Comparison of ENCODE assay signal across 10 mouse cellular contexts in the genomic region with DNA sequence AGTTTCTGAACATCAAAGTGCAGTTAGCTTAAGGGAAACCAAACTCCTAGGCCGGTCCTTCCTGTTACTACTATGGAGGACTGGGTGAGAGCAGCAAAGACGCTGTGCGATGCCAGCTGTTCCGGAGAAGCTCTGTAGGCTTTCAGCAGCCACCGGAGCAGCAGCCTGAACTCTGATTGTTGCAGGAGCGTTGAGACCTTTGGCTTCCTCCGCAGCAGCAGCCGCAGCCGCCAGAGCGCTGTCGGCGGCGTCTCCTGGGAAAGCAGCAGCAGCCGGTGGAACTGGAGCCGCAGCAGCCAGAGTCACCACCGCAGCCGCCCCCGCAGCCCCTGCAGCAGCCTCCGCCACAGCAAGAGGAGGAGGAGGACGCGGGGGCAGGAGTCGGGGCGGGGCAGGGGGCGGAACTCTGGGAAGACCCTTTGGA. TPM values are rescaled to one million over a fixed set of nuclear protein-coding genes. Genes with fewer than 3 reads are reported as not detected.
A peak's percentile ranks its signal among the peaks of the same experiment; 100 is the strongest.
DNase-seq lines count a peak whose midpoint lies in the region; ATAC-seq and TF ChIP-seq lines count a peak whose summit lies in the region.
"Had no signal": no experiment of that assay in that cellular context is flagged by ENCODE, and none has a peak within 500 bp of the region (broad histone marks: within the 10 kb centered on the region; RNA-seq: fewer than 3 reads in every experiment).

No protein-coding gene starts in this region.

- no peaks in the 10 kb centered on the region for H3K9me3 ChIP-seq in heart, embryonic 12.5 days (replicated peaks)
- no peaks in the 10 kb centered on the region for H3K9me3 ChIP-seq in liver, embryonic 14.5 days (ENCODE audit: control insufficient read depth, low read length)

- DNase-seq in heart, adult 18-20 months, result peak; percentile 6 to 7
- DNase-seq in heart, adult 11 months, result no peak
- DNase-seq in embryo, embryonic 10 days (ENCODE audit: low spot score), result peak; percentile 75
- DNase-seq in kidney, postnatal 10 days, result peak; percentile 64
- DNase-seq in liver, embryonic 14.5 days (ENCODE audit: low read depth in 3 of 3, low spot score in 3 of 3), result no peak
- DNase-seq in retina, postnatal 1 day, result peak; percentile 76

- H3K27ac ChIP-seq in heart, embryonic 12.5 days (ENCODE audit: poor library complexity, severe bottlenecking), result no peak overlapping the region
- no peak overlapping the region for H3K27ac ChIP-seq in liver, embryonic 14.5 days

- 0 out of 2 replicates have a peak, but pooled peaks cover 5% of the 10 kb centered on the region for H3K4me1 ChIP-seq in heart, embryonic 12.5 days (replicated peaks)
- H3K4me1 ChIP-seq in liver, embryonic 14.5 days (replicated peaks; ENCODE audit: control insufficient read depth in 2 of 2, insufficient read depth in 2 of 2, low read length in 1 of 2), result no peaks in the 10 kb centered on the region

- H3K36me3 ChIP-seq in heart, embryonic 12.5 days, result no peaks in the 10 kb centered on the region
- no peaks in the 10 kb centered on the region for H3K36me3 ChIP-seq in liver, embryonic 14.5 days (replicated peaks; ENCODE audit: control insufficient read depth, insufficient read depth, low read depth)

- TF ChIP-seq CTCF in liver, embryonic 14.5 days (IDR thresholded peaks at IDR 0.05; ENCODE audit: low read depth), result no peak

- peak overlapping the region; percentile 92 for H3K4me2 ChIP-seq in heart, embryonic 12.5 days
- peak overlapping the region; percentile 48 for H3K4me2 ChIP-seq in liver, embryonic 14.5 days (ENCODE audit: low read depth)

- no peak for TF ChIP-seq EP300 in liver, embryonic 14.5 days (IDR thresholded peaks at IDR 0.05; ENCODE audit: low read depth)

- WGBS in heart, embryonic 12.5 days, result under 1% methylated on average over 23 of the region's 24 CpGs
- WGBS in liver, embryonic 14.5 days (ENCODE audit: insufficient replicate concordance), result 2% methylated on average over 23 of the region's 24 CpGs

- H3K9ac ChIP-seq in heart, embryonic 12.5 days, result peak overlapping the region; percentile 72
- no peak overlapping the region for H3K9ac ChIP-seq in liver, embryonic 14.5 days (replicated peaks)

- peaks cover 15% of the 10 kb centered on the region for H3K27me3 ChIP-seq in heart, embryonic 12.5 days (replicated peaks)
- no peaks in the 10 kb centered on the region for H3K27me3 ChIP-seq in liver, embryonic 14.5 days (ENCODE audit: control insufficient read depth, insufficient read depth, low read length)

- H3K4me3 ChIP-seq in heart, embryonic 12.5 days, result peak overlapping the region; percentile 65
- H3K4me3 ChIP-seq in liver, embryonic 14.5 days (ENCODE audit: insufficient read depth in 1 of 2, low read depth in 2 of 2, low read length in 2 of 2), result peak overlapping the region; percentile 9 to 20; a peak in 2 of 4 replicates

- ATAC-seq in heart, embryonic 12.5 days (ENCODE audit: insufficient number of reproducible peaks, low FRiP score), result 0 out of 2 replicates have a peak, but pooled peaks have one; percentile 42
- no peak for ATAC-seq in liver, embryonic 14.5 days (ENCODE audit: insufficient read depth)
- ATAC-seq in activated CD4-positive, CD25-positive, alpha-beta regulatory T cell, adult 4 months, result no peak

RNA-seq across cellular contexts. Expression of gene Crct1, which starts 1.1 kb away (rescaled TPM):
- total RNA-seq in heart, adult 18-20 months (2021), result not detected
- not detected in 2 replicates for polyA plus RNA-seq in heart, embryonic 12.5 days (2016; fragmentation: Nextera tagmentation; extraction: Ambion mirVana)
- polyA plus RNA-seq in liver, embryonic 14.5 days (2012; rRNA removed), result not detected in 2 replicates
- not detected in 2 replicates for polyA plus RNA-seq in liver, embryonic 14.5 days (2014; fragmentation: Nextera tagmentation; extraction: Ambion mirVana)
- not detected for polyA plus RNA-seq in activated CD4-positive, CD25-positive, alpha-beta regulatory T cell, adult 4 months (2017; shearing (Covaris generic))
- total RNA-seq: liver, adult 2 months; MEL had no signal
- polyA plus RNA-seq: liver, adult 2 months had no signal

RNA-seq across cellular contexts. Expression of gene Lce1m, which starts 4.5 kb away (rescaled TPM):
- not detected for total RNA-seq in heart, adult 18-20 months (2021)
- polyA plus RNA-seq in heart, embryonic 12.5 days (2016; fragmentation: Nextera tagmentation; extraction: Ambion mirVana), result not detected in 2 replicates
- not detected in 2 replicates for polyA plus RNA-seq in liver, embryonic 14.5 days (2012; rRNA removed)
- polyA plus RNA-seq in liver, embryonic 14.5 days (2014; fragmentation: Nextera tagmentation; extraction: Ambion mirVana), result not detected in 2 replicates
- polyA plus RNA-seq in activated CD4-positive, CD25-positive, alpha-beta regulatory T cell, adult 4 months (2017; shearing (Covaris generic)), result not detected
- total RNA-seq: liver, adult 2 months; MEL had no signal
- polyA plus RNA-seq: liver, adult 2 months had no signal

RNA-seq across cellular contexts. Expression of gene Lce3f, which starts 22.4 kb away (rescaled TPM):
- not detected for total RNA-seq in heart, adult 18-20 months (2021)
- polyA plus RNA-seq in heart, embryonic 12.5 days (2016; fragmentation: Nextera tagmentation; extraction: Ambion mirVana), result not detected in 2 replicates
- polyA plus RNA-seq in liver, embryonic 14.5 days (2012; rRNA removed), result not detected in 2 replicates
- not detected in 2 replicates for polyA plus RNA-seq in liver, embryonic 14.5 days (2014; fragmentation: Nextera tagmentation; extraction: Ambion mirVana)
- not detected for polyA plus RNA-seq in activated CD4-positive, CD25-positive, alpha-beta regulatory T cell, adult 4 months (2017; shearing (Covaris generic))
- total RNA-seq: liver, adult 2 months; MEL had no signal
- polyA plus RNA-seq: liver, adult 2 months had no signal

RNA-seq across cellular contexts. Expression of gene Lce3e, which starts 47.5 kb away (rescaled TPM):
- not detected for total RNA-seq in heart, adult 18-20 months (2021)
- polyA plus RNA-seq in heart, embryonic 12.5 days (2016; fragmentation: Nextera tagmentation; extraction: Ambion mirVana), result not detected in 2 replicates
- polyA plus RNA-seq in liver, embryonic 14.5 days (2012; rRNA removed), result not detected in 2 replicates
- polyA plus RNA-seq in liver, embryonic 14.5 days (2014; fragmentation: Nextera tagmentation; extraction: Ambion mirVana), result not detected in 2 replicates
- not detected for polyA plus RNA-seq in activated CD4-positive, CD25-positive, alpha-beta regulatory T cell, adult 4 months (2017; shearing (Covaris generic))
- total RNA-seq: liver, adult 2 months; MEL had no signal
- polyA plus RNA-seq: liver, adult 2 months had no signal

RNA-seq across cellular contexts. Expression of gene Gm4858, which starts 54.2 kb away (rescaled TPM):
- not detected for total RNA-seq in heart, adult 18-20 months (2021)
- polyA plus RNA-seq in heart, embryonic 12.5 days (2016; fragmentation: Nextera tagmentation; extraction: Ambion mirVana), result not detected in 2 replicates
- polyA plus RNA-seq in liver, embryonic 14.5 days (2012; rRNA removed), result not detected in 2 replicates
- not detected in 2 replicates for polyA plus RNA-seq in liver, embryonic 14.5 days (2014; fragmentation: Nextera tagmentation; extraction: Ambion mirVana)
- not detected for polyA plus RNA-seq in activated CD4-positive, CD25-positive, alpha-beta regulatory T cell, adult 4 months (2017; shearing (Covaris generic))
- total RNA-seq: liver, adult 2 months; MEL had no signal
- polyA plus RNA-seq: liver, adult 2 months had no signal

Comparison
In these comparisons a context has a peak if more than half of its experiments do, and no peak if none do; other contexts are left out.
1. DNase-seq: peak in heart, adult 18-20 months (2 of 2), embryo, embryonic 10 days (single experiment), kidney, postnatal 10 days (single experiment) and retina, postnatal 1 day (single experiment); none in heart, adult 11 months (single experiment) and liver, embryonic 14.5 days (0 of 3).